Mouse (Mus musculus) gastrocnemius, postnatal 4 days (tissue): ENCODE results near the gene Olfr1148. TPM values are rescaled to one million over a fixed set of nuclear protein-coding genes. Genes with fewer than 3 reads are reported as not detected.

Experiments used
- DNase-seq, 2 experiments: peaks; one replicate each; pipeline ENCODE4 v3.0.0; 2021 to 2022; ENCODE audit warnings: low spot score in 2 of 2, mixed read lengths in 2 of 2
- long read RNA-seq, 2 experiments: library from polyadenylated mRNA; stranded (forward); transcript quantifications; one replicate each; pipeline ENCODE4 v2.0.0; 2021
- total RNA-seq, 2 experiments: library from RNA; stranded (reverse); gene quantifications; 2 replicates each; pipeline ENCODE4 v1.2.3; 2021

Gene Olfr1148
- not detected for total RNA-seq
- long read RNA-seq, experiment 1, result 0 reads
- long read RNA-seq, experiment 2, result 0 reads

DNA sequence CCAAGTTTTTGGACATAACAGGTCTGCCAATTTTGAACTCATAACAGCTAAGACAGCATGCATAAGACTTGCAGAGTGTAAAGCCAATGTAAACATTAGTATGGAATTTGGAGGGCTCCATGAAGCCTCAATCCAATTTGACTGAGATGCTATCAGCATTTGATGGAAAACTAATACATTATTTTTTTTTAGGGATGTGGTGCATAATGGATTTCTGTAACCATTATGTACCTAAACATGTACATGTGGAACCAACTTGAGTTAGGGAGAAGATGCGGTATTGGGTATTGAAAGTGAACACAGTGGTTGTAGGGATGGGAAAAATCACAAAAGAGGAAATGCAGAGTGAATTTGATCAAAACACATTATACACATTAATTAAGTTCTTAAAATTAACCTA lies at the start of gene Olfr1148:
Gene Olfr1148 (plus strand): TSS at position 301 of the 400 bp plus-strand sequence.
- no peak for DNase-seq

DNA sequence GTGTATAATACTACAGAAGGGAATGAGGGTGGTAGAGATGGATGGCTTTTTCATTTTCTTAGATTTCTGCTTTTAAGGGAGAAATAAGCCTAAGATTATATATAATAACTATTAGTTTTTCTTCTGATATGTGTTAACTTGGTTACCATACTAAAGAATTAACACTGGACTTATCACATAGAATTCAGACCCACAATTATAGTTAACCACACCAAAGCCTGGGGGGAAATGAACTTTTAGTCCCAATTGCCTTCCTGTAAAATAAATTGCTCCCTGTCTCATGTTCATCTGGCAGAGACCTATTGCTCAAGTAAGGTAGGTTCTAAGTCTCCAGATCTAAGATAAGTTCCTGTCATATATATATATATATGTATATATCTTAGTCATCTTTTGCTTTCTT lies 30.0 kb upstream of the Olfr1148 start, which contains the start of gene Olfr1143:
Gene Olfr1143 (plus strand): TSS at position 301 of the 400 bp plus-strand sequence.
- no peak for DNase-seq

DNA sequence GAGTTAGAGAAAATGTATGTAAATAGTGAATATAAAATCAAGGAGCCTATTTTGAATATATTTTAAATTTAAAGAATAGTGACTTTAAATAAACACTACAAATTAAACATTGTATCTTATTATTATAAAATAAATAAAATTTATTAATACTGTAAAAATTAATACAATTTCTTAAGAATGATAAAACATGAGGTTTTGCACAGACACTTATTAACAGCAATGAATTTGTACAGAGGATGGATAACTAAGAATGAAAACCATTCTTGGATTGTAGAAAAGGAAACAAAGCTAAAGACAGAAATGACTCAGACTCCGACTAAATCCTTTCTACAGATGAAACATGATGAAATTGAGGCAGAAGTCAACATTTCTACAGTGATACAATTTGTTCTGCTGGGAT lies 20.8 kb upstream of the Olfr1148 start, which contains the start of gene Olfr1145:
Gene Olfr1145 (plus strand): TSS at position 301 of the 400 bp plus-strand sequence.
- no peak for DNase-seq

DNA sequence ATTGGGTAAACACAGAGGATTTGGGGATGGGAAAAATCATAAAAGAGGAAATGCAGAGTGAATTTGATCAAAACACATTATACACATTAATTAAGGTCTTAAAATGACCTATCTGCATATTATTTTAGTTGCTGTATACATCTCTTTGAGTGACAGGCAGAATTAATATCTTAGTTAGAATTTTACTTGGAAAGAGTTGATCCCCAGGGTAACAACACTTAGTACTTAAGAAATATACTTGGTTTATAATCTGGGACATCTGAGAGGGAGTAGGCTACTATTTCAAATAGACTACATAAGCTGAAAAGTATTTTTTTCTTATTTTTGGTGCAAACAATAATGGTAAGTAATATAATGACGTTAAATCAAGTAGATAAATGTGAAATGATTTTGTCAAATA lies 13.4 kb downstream of the Olfr1148 start, which contains the start of gene Olfr1150-ps1:
Gene Olfr1150-ps1 (plus strand): TSS at position 301 of the 400 bp plus-strand sequence.
- DNase-seq, result no peak

DNA sequence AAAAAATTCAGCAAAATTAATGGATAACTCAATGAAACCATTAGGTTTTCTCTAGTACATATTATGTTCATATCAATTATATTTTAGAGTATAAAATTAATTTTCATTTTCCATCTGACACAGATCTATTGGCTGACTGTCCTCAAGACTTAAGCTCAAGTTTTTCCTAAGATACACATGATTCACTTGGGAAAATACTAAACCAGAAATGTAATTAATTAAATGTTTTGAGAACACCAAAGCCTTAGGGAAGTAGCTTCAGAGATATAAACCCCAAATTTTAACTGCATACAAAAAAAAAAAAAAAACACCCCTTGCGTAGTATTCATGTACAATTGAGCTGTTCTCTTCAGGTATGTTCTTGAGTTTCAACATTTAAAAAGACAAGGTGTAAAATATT lies 25.2 kb downstream of the Olfr1148 start, which contains the start of gene Olfr1151:
Gene Olfr1151 (plus strand): TSS at position 301 of the 400 bp plus-strand sequence.
- DNase-seq, result no peak

DNA sequence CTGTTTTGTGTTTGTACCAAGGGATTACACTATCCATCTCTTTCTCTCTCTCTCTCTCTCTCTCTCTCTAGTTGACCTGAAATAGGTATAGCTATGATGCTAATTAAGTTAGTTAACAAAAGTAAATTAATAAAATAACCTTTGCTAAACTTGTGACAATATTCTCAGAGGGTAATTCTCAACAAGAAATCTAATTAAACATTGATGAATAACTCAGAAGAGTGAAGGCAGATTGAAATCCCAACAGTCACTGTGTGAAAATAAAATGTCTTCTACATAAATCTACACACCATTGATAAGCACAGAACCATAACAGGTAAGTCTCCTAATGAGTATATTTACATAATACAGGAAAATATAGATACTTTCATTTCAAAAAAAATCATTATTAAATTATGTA lies 35.9 kb downstream of the Olfr1148 start, which contains the start of gene Olfr1152:
Gene Olfr1152 (plus strand): TSS at position 301 of the 400 bp plus-strand sequence.
- DNase-seq, result no peak

Other genes with a start within 250 kb of the Olfr1148 start
- gene Olfr1130, start 224.3 kb upstream of the Olfr1148 start, total RNA-seq, result not detected
- gene Olfr1131, start 203.4 kb upstream of the Olfr1148 start, total RNA-seq, result not detected
- not detected for gene Olfr1132, start 193.0 kb upstream of the Olfr1148 start, total RNA-seq
- not detected for gene Olfr1133, start 183.2 kb upstream of the Olfr1148 start, total RNA-seq
- not detected for gene Olfr1134, start 172.1 kb upstream of the Olfr1148 start, total RNA-seq
- gene Olfr1135, start 156.9 kb upstream of the Olfr1148 start, total RNA-seq, result not detected
- gene Olfr1136, start 136.6 kb upstream of the Olfr1148 start, total RNA-seq, result not detected
- not detected for gene Olfr1137, start 117.4 kb upstream of the Olfr1148 start, total RNA-seq
- gene Olfr1138, start 90.6 kb upstream of the Olfr1148 start, total RNA-seq, result not detected
- not detected for gene Olfr1140, start 86.8 kb upstream of the Olfr1148 start, total RNA-seq
- not detected for gene Olfr1141, start 76.5 kb upstream of the Olfr1148 start, total RNA-seq
- not detected for gene Olfr152, start 51.0 kb upstream of the Olfr1148 start, total RNA-seq
- not detected for gene Olfr1143, start 29.9 kb upstream of the Olfr1148 start, total RNA-seq
- not detected for gene Olfr1145, start 20.7 kb upstream of the Olfr1148 start, total RNA-seq
- not detected for gene Olfr1150-ps1, start 13.5 kb downstream of the Olfr1148 start, total RNA-seq
- gene Olfr1151, start 25.3 kb downstream of the Olfr1148 start, total RNA-seq, result not detected
- not detected for gene Olfr1152, start 36.0 kb downstream of the Olfr1148 start, total RNA-seq
- not detected for gene Olfr1153, start 64.4 kb downstream of the Olfr1148 start, total RNA-seq
- not detected for gene Olfr1154, start 74.6 kb downstream of the Olfr1148 start, total RNA-seq
- not detected for gene Olfr1155, start 114.6 kb downstream of the Olfr1148 start, total RNA-seq
- gene Olfr1156, start 122.6 kb downstream of the Olfr1148 start, total RNA-seq, result not detected
- gene Olfr1157, start 137.8 kb downstream of the Olfr1148 start, total RNA-seq, result not detected
- gene Olfr74, start 144.1 kb downstream of the Olfr1148 start, total RNA-seq, result not detected
- gene Olfr1158, start 159.6 kb downstream of the Olfr1148 start, total RNA-seq, result not detected
- not detected for gene Olfr1160, start 177.7 kb downstream of the Olfr1148 start, total RNA-seq
- gene Olfr1161, start 192.2 kb downstream of the Olfr1148 start, total RNA-seq, result not detected
- not detected for gene Olfr73, start 207.2 kb downstream of the Olfr1148 start, total RNA-seq
- not detected for gene Olfr1162, start 220.6 kb downstream of the Olfr1148 start, total RNA-seq
- gene Olfr1163, start 241.3 kb downstream of the Olfr1148 start, total RNA-seq, result not detected